9 mouse cellular contexts compared by ENCODE assay signal in the genomic region with DNA sequence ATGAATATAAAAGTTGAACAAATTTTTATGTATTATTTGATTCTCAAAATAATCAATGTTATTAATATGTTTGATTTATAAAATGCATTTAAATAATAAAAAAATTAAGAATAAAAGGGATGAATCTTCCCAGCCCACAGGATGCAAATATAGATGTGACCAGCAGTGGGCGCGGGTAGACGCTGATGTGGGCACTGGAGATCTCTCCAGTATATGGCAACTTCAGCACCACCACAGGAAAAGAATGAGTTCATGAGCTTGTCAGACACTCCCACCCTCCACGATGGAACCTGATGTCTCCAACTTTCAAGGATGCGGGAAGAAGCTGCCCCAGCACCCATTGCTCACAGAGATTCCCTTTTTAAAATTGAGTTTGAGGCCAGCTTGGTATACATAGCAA. TPM values are rescaled to one million over a fixed set of nuclear protein-coding genes. Genes with fewer than 3 reads are reported as not detected.
DNase-seq lines count a peak whose midpoint lies in the region; ATAC-seq and TF ChIP-seq lines count a peak whose summit lies in the region.
"Had no signal": no experiment of that assay in that cellular context is flagged by ENCODE, and none has a peak within 500 bp of the region (broad histone marks: within the 10 kb centered on the region; RNA-seq: fewer than 3 reads in every experiment).

No protein-coding gene starts in this region.

- H3K79me2 ChIP-seq in CH12.LX (replicated peaks; ENCODE audit: control insufficient read depth, extremely low read depth, insufficient read depth, poor library complexity, severe bottlenecking) = no peaks in the 10 kb centered on the region

- H3K4me3 ChIP-seq in CH12.LX (replicated peaks in 1 of 3; ENCODE audit: low read depth in 2 of 3, low read length in 2 of 3, poor library complexity in 1 of 3) = no peak overlapping the region
- H3K4me3 ChIP-seq in neural tube, embryonic 11.5 days (ENCODE audit: low read depth, low read length) = no peak overlapping the region
- H3K4me3 ChIP-seq: limb, embryonic 15.5 days had no signal

- peak; percentile 55 for DNase-seq in kidney, adult 9 months
- no peak for DNase-seq in kidney, adult 11 months
- DNase-seq in CH12.LX (ENCODE audit: extremely low read depth) = peak; percentile 77
- peak; percentile 36 for DNase-seq in adrenal gland, adult 8-10 months
- peak; percentile 44 for DNase-seq in embryo, embryonic 9.5 days (ENCODE audit: extremely low spot score)
- peak; percentile 55 to 81 for DNase-seq in kidney, postnatal 36 days
- DNase-seq in neural tube, embryonic 11.5 days (ENCODE audit: low spot score) = peak; percentile 64
- DNase-seq in yolk sac, embryonic 10.5 days (ENCODE audit: low spot score) = no peak

- TF ChIP-seq RAD21 in CH12.LX (IDR thresholded peaks at IDR 0.05; ENCODE audit: low read depth, low read length) = peak; percentile 92

- in situ Hi-C loops in CH12.LX (cut with MboI; ENCODE audit: low pct_ligation_motif_present, low pct_unique_long_range_greater_than_20kb, low sequenced_read_pairs) = no loop called here

- no peak overlapping the region for H3K27ac ChIP-seq in CH12.LX (ENCODE audit: insufficient read depth, low read depth)
- no peak overlapping the region for H3K27ac ChIP-seq in neural tube, embryonic 11.5 days (ENCODE audit: low read depth, low read length)
- H3K27ac ChIP-seq: limb, embryonic 15.5 days had no signal

- no peaks in the 10 kb centered on the region for H3K27me3 ChIP-seq in CH12.LX (replicated peaks)
- H3K27me3 ChIP-seq in neural tube, embryonic 11.5 days (ENCODE audit: control insufficient read depth, insufficient read depth, low read length) = no peaks in the 10 kb centered on the region
- H3K27me3 ChIP-seq: limb, embryonic 15.5 days had no signal

- ATAC-seq in neural tube, embryonic 11.5 days (ENCODE audit: insufficient read depth, low FRiP score, low TSS enrichment) = no peak

- TF ChIP-seq POLR2A in CH12.LX (IDR thresholded peaks at IDR 0.05; ENCODE audit: low read depth, low read length) = no peak

- peak; percentile 90 to 97 for TF ChIP-seq CTCF in CH12.LX (conservative IDR thresholded peaks at IDR 0.05 in 1 of 2, IDR thresholded peaks at IDR 0.05 in 1 of 2; ENCODE audit: low read depth in 2 of 2, low read length in 2 of 2)

- H3K36me3 ChIP-seq in CH12.LX (replicated peaks in 1 of 2; ENCODE audit: control insufficient read depth in 1 of 2, insufficient read depth in 1 of 2, low read length in 1 of 2) = peaks cover 0 to 5% of the 10 kb centered on the region in 2 experiments
- H3K36me3 ChIP-seq in neural tube, embryonic 11.5 days (ENCODE audit: control insufficient read depth, insufficient read depth, low read length) = no peaks in the 10 kb centered on the region
- H3K36me3 ChIP-seq: limb, embryonic 15.5 days had no signal

- H3K9me3 ChIP-seq in CH12.LX (replicated peaks; ENCODE audit: low read length) = no peaks in the 10 kb centered on the region
- no peaks in the 10 kb centered on the region for H3K9me3 ChIP-seq in neural tube, embryonic 11.5 days (ENCODE audit: control insufficient read depth, low read length)
- H3K9me3 ChIP-seq: limb, embryonic 15.5 days had no signal

- no peak overlapping the region for H3K9ac ChIP-seq in CH12.LX (ENCODE audit: insufficient read depth, low read depth)
- no peak overlapping the region for H3K9ac ChIP-seq in neural tube, embryonic 11.5 days (ENCODE audit: low read length)
- H3K9ac ChIP-seq: limb, embryonic 15.5 days had no signal

- H3K4me1 ChIP-seq in CH12.LX (ENCODE audit: control insufficient read depth in 1 of 2, insufficient read depth in 2 of 2) = peaks cover 20 to 34% of the 10 kb centered on the region in 2 experiments
- no peaks in the 10 kb centered on the region for H3K4me1 ChIP-seq in neural tube, embryonic 11.5 days (ENCODE audit: control insufficient read depth, insufficient read depth, low read length)
- H3K4me1 ChIP-seq: limb, embryonic 15.5 days had no signal

- dilution Hi-C loops in CH12.LX (cut with MboI; ENCODE audit: extremely low pct_ligation_motif_present, extremely low pct_unique_long_range_greater_than_20kb, low sequenced_read_pairs) = no loop called here

- TF ChIP-seq EP300 in CH12.LX (IDR thresholded peaks at IDR 0.05; ENCODE audit: low read length) = no peak

- H3K4me2 ChIP-seq in CH12.LX (ENCODE audit: insufficient read depth, low read depth, poor library complexity, severe bottlenecking) = peak overlapping the region; percentile 24; the same call in 1 of the 2 replicates
- H3K4me2 ChIP-seq in neural tube, embryonic 11.5 days (ENCODE audit: low read depth) = no peak overlapping the region
- H3K4me2 ChIP-seq: limb, embryonic 15.5 days had no signal

- 8% methylated on average over 5 of the region's 5 CpGs for WGBS in neural tube, embryonic 11.5 days

TF ChIP-seq in CH12.LX, 34 proteins besides CTCF, POLR2A, EP300 and RAD21:
- TF ChIP-seq ELF1 (IDR thresholded peaks at IDR 0.05; ENCODE audit: low read depth, low read length) = no peak
- TF ChIP-seq ZNF384 (IDR thresholded peaks at IDR 0.05; ENCODE audit: low read depth, low read length) = 0 out of 2 replicates have a peak, but pooled peaks have one; percentile 5
- TF ChIP-seq MAX (IDR thresholded peaks at IDR 0.05; ENCODE audit: low read length) = no peak
- TF ChIP-seq MXI1 (IDR thresholded peaks at IDR 0.05; ENCODE audit: low read depth, low read length) = no peak; the same call in 1 of the 2 replicates
- TF ChIP-seq MYC (IDR thresholded peaks at IDR 0.05; ENCODE audit: low read depth, low read length) = no peak
- TF ChIP-seq MAZ (IDR thresholded peaks at IDR 0.05; ENCODE audit: low read depth, low read length) = 0 out of 2 replicates have a peak, but pooled peaks have one; percentile 15
- no peak for TF ChIP-seq RCOR1 (conservative IDR thresholded peaks at IDR 0.05; ENCODE audit: low read depth, low read length)
- TF ChIP-seq SMC3 (IDR thresholded peaks at IDR 0.05; ENCODE audit: low read depth, low read length) = peak; percentile 99
- no peak for TF ChIP-seq USF1 (IDR thresholded peaks at IDR 0.05; ENCODE audit: low read depth, low read length)
- no peak for TF ChIP-seq PAX5 (IDR thresholded peaks at IDR 0.05; ENCODE audit: low read length)
- TF ChIP-seq KAT2A (IDR thresholded peaks at IDR 0.05; ENCODE audit: insufficient replicate concordance, low read length) = no peak
- no peak for TF ChIP-seq E2F4 (IDR thresholded peaks at IDR 0.05; ENCODE audit: insufficient replicate concordance, low read depth, low read length)
- TF ChIP-seq ZKSCAN1 (IDR thresholded peaks at IDR 0.05; ENCODE audit: borderline replicate concordance, low read depth, low read length) = no peak
- no peak for TF ChIP-seq NELFE (IDR thresholded peaks at IDR 0.05; ENCODE audit: low read depth, low read length)
- no peak for TF ChIP-seq BHLHE40 (IDR thresholded peaks at IDR 0.05; ENCODE audit: low read depth, low read length)
- TF ChIP-seq JUN (IDR thresholded peaks at IDR 0.05; ENCODE audit: insufficient read depth, low read depth, low read length) = no peak
- no peak for TF ChIP-seq MEF2A (IDR thresholded peaks at IDR 0.05; ENCODE audit: borderline replicate concordance, low read depth, low read length)
- no peak for TF ChIP-seq JUND (conservative IDR thresholded peaks at IDR 0.05; ENCODE audit: low read depth, low read length)
- no peak for TF ChIP-seq MAFK (IDR thresholded peaks at IDR 0.05; ENCODE audit: insufficient replicate concordance, low read length)
- peak; percentile 95 for TF ChIP-seq ZC3H11A (IDR thresholded peaks at IDR 0.05; ENCODE audit: low read depth, low read length)
- no peak for TF ChIP-seq POLR2AphosphoS2 (IDR thresholded peaks at IDR 0.05; ENCODE audit: low read depth, low read length)
- TF ChIP-seq ZMIZ1 (IDR thresholded peaks at IDR 0.05; ENCODE audit: low read depth, low read length) = no peak
- TF ChIP-seq USF2 (conservative IDR thresholded peaks at IDR 0.05; ENCODE audit: low read depth, low read length) = no peak
- no peak for TF ChIP-seq TCF12 (IDR thresholded peaks at IDR 0.05; ENCODE audit: low read depth, low read length)
- TF ChIP-seq NRF1 (IDR thresholded peaks at IDR 0.05; ENCODE audit: low read depth, low read length) = no peak
- TF ChIP-seq GABPA (IDR thresholded peaks at IDR 0.05; ENCODE audit: insufficient replicate concordance, low read depth, low read length) = no peak
- TF ChIP-seq UBTF (IDR thresholded peaks at IDR 0.05; ENCODE audit: low read depth, low read length) = no peak
- TF ChIP-seq HCFC1 (IDR thresholded peaks at IDR 0.05; ENCODE audit: low read depth, low read length) = no peak
- TF ChIP-seq TBP (conservative IDR thresholded peaks at IDR 0.05; ENCODE audit: low read depth, low read length) = no peak
- no peak for TF ChIP-seq CHD2 (IDR thresholded peaks at IDR 0.05; ENCODE audit: low read length)

RNA-seq across cellular contexts. Expression of a gene that starts 7.0 kb away (rescaled TPM):
- total RNA-seq in CH12.LX (2012; rRNA removed) (209 and 215 TPM in 2 replicates), CH12.LX (2014; rRNA removed) (211 and 241 TPM in 2 replicates)
- 112 TPM in 2 replicates for polyA plus RNA-seq in CH12.LX (2012; ENCODE audit: insufficient read length, low read depth)
- 1 to 10 TPM; 4.8 to 7.0 (median 6.1) TPM for total RNA-seq in adrenal gland, adult 8-10 months (2022)
- 1.4 and 1.5 TPM in 2 replicates for polyA plus RNA-seq in neural tube, embryonic 11.5 days (2014; fragmentation: Nextera tagmentation; extraction: Ambion mirVana)

RNA-seq across cellular contexts. Expression of a gene that starts 37.3 kb away (rescaled TPM):
- total RNA-seq in CH12.LX (2012; rRNA removed) = 6.3 and 7.7 TPM in 2 replicates
- 3.3 and 3.4 TPM in 2 replicates for total RNA-seq in CH12.LX (2014; rRNA removed)
- 3.5 and 4.1 TPM in 2 replicates for polyA plus RNA-seq in CH12.LX (2012; ENCODE audit: insufficient read length, low read depth)
- 1 to 10 TPM; 1.9 to 5.4 (median 3.5) TPM for total RNA-seq in adrenal gland, adult 8-10 months (2022)
- 0.14 and 0.19 TPM in 2 replicates for polyA plus RNA-seq in neural tube, embryonic 11.5 days (2014; fragmentation: Nextera tagmentation; extraction: Ambion mirVana)

RNA-seq across cellular contexts. Expression of a gene that starts 58.8 kb away (rescaled TPM):
- not detected in 2 replicates for total RNA-seq in CH12.LX (2012; rRNA removed)
- total RNA-seq in CH12.LX (2014; rRNA removed) = not detected in 2 replicates
- polyA plus RNA-seq in CH12.LX (2012; ENCODE audit: insufficient read length, low read depth) = not detected in 2 replicates
- total RNA-seq in adrenal gland, adult 8-10 months (2022) = under 1 TPM; 0.14 to 0.38 (median 0.24) TPM
- polyA plus RNA-seq in neural tube, embryonic 11.5 days (2014; fragmentation: Nextera tagmentation; extraction: Ambion mirVana) = not detected in 2 replicates

Comparison
In these comparisons a context has a peak if more than half of its experiments do, and no peak if none do; other contexts are left out.
1. DNase-seq: peak in kidney, adult 9 months (single experiment), CH12.LX (single experiment), adrenal gland, adult 8-10 months (single experiment), embryo, embryonic 9.5 days (single experiment), kidney, postnatal 36 days (2 of 2) and neural tube, embryonic 11.5 days (single experiment); none in kidney, adult 11 months (single experiment) and yolk sac, embryonic 10.5 days (single experiment).
2. RNA of a gene that starts 7.0 kb away (total RNA-seq): 209 to 241 TPM in CH12.LX; 4.8 to 7.0 TPM in adrenal gland, adult 8-10 months; every median in the first group is over 10 times any median in the second.